ENCODE assay signal across 8 mouse cellular contexts in the genomic region with DNA sequence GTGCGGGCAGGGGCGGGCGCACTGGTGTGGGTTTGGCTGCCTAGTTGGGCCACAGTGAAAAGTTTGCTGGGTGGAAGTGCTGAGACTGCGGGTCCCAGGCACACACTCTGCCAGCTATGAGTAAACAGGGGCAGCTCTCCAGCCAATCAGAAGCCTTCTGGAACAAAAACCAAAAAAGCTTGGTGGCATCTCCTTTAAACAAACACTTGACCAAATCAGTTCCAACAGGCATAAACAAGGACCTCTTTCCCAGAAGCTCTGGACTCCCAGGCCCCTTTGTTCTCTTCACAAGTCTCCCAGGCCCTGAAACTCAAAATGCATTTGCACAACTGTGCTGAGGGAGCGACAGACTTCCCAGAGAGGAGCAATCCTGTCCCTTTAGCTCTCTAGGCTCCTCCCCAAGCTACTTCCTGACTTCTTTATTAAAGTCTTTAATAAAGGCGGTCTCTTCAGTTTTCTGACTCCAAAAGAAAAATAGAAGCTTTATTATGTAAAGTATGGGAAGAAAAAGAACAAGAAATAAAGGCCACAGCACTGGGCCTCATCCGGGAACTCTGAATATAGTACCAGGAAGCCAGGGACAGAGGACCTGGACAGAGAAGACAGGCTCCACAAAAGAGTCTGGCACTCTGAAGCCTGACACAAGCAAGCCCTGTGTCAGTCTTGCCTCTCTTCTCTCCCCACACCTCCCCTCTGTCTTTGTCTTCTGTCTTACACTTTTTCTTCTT.
DNase-seq lines count a peak whose midpoint lies in the region; ATAC-seq lines count a peak whose summit lies in the region.

No protein-coding gene starts in this region.

- H3K4me1 ChIP-seq in embryonic facial prominence, embryonic 15.5 days, result peaks cover 63% of the 10 kb centered on the region
- H3K4me1 ChIP-seq in limb, embryonic 10.5 days, result peaks cover 74% of the 10 kb centered on the region
- peaks cover 51% of the 10 kb centered on the region for H3K4me1 ChIP-seq in neural tube, embryonic 15.5 days

- H3K9ac ChIP-seq in embryonic facial prominence, embryonic 15.5 days, result no peak overlapping the region
- H3K9ac ChIP-seq in neural tube, embryonic 15.5 days (replicated peaks), result no peak overlapping the region

- peak; percentile 55 for DNase-seq in left cerebral cortex, postnatal 4 days
- DNase-seq in left cerebral cortex, postnatal 14 days (ENCODE audit: low spot score in 2 of 2), result no peak
- DNase-seq in limb, embryonic 10.5 days (ENCODE audit: low spot score), result no peak
- DNase-seq in thymus, postnatal 25 days, result no peak
- no peak for DNase-seq in adrenal gland, postnatal 10 days

- no peak for ATAC-seq in embryonic facial prominence, embryonic 15.5 days (ENCODE audit: insufficient number of reproducible peaks, low FRiP score, low TSS enrichment, low read depth)
- ATAC-seq in neural tube, embryonic 15.5 days (ENCODE audit: low FRiP score), result peak; percentile 85
- no peak for ATAC-seq in monocyte, adult 5-6 weeks (replicated peaks; ENCODE audit: insufficient number of reproducible peaks, low FRiP score, low TSS enrichment, poor library complexity, severe bottlenecking)

- WGBS in embryonic facial prominence, embryonic 15.5 days, result 66% methylated on average over 7 of the region's 7 CpGs
- WGBS in limb, embryonic 10.5 days, result 71% methylated on average over 7 of the region's 7 CpGs
- WGBS in neural tube, embryonic 15.5 days, result 42% methylated on average over 7 of the region's 7 CpGs

- intact Hi-C loops in left cerebral cortex, postnatal 4 days (cut with DNase I), result no loop called here
- intact Hi-C loops in left cerebral cortex, postnatal 14 days (cut with DNase I), result no loop called here

- H3K36me3 ChIP-seq in embryonic facial prominence, embryonic 15.5 days, result peaks cover 16% of the 10 kb centered on the region; the same call in 1 of the 2 replicates
- H3K36me3 ChIP-seq in limb, embryonic 10.5 days, result peaks cover 6% of the 10 kb centered on the region; the same call in 1 of the 2 replicates
- no peaks in the 10 kb centered on the region for H3K36me3 ChIP-seq in neural tube, embryonic 15.5 days

- no peaks in the 10 kb centered on the region for H3K9me3 ChIP-seq in embryonic facial prominence, embryonic 15.5 days (replicated peaks)
- H3K9me3 ChIP-seq in limb, embryonic 10.5 days (replicated peaks), result no peaks in the 10 kb centered on the region
- H3K9me3 ChIP-seq in neural tube, embryonic 15.5 days (replicated peaks), result no peaks in the 10 kb centered on the region

- H3K27ac ChIP-seq in embryonic facial prominence, embryonic 15.5 days (replicated peaks), result peak overlapping the region; percentile 58; the same call in 1 of the 2 replicates
- H3K27ac ChIP-seq in limb, embryonic 10.5 days, result peak overlapping the region; percentile 37; the same call in 1 of the 2 replicates
- H3K27ac ChIP-seq in neural tube, embryonic 15.5 days (replicated peaks), result peak overlapping the region; percentile 78

- no peaks in the 10 kb centered on the region for H3K27me3 ChIP-seq in embryonic facial prominence, embryonic 15.5 days
- peaks cover 28% of the 10 kb centered on the region; the same call in 1 of the 2 replicates for H3K27me3 ChIP-seq in limb, embryonic 10.5 days (ENCODE audit: low read depth, poor library complexity, severe bottlenecking)
- no peaks in the 10 kb centered on the region for H3K27me3 ChIP-seq in neural tube, embryonic 15.5 days (replicated peaks)

- no peak overlapping the region for H3K4me2 ChIP-seq in embryonic facial prominence, embryonic 15.5 days (replicated peaks)
- H3K4me2 ChIP-seq in neural tube, embryonic 15.5 days, result no peak overlapping the region

- H3K4me3 ChIP-seq in embryonic facial prominence, embryonic 15.5 days (replicated peaks), result no peak overlapping the region
- no peak overlapping the region for H3K4me3 ChIP-seq in limb, embryonic 10.5 days
- H3K4me3 ChIP-seq in neural tube, embryonic 15.5 days (replicated peaks), result no peak overlapping the region
